Comparison of ENCODE assay signal across 32 mouse cellular contexts in the genomic region with DNA sequence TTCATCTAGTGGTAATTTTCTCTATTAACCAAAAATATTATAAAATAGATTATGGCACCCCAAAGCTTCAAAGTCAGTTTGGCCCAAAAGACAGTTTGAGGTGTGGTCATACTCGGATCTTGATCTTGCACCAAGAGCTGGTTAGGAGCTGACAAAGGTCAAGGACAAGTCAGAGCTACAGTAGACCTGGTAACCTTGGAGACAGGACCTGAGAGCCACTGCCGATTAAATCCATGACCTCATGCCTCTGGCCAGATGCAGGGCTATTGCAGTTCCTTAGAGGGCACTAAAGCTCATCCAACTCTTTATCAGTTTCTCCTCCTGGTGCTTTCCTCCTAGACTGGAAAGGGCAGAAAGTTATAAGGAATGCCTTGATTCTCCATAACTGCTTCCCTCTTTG.
"Had no signal": no experiment of that assay in that cellular context is flagged by ENCODE, and none has a peak within 500 bp of the region (broad histone marks: within the 10 kb centered on the region; RNA-seq: fewer than 3 reads in every experiment).

No protein-coding gene starts in this region.

- H3K4me1 ChIP-seq: limb, embryonic 10.5 days; limb, embryonic 12.5 days; limb, embryonic 13.5 days; limb, embryonic 15.5 days; liver, embryonic 12.5 days; liver, embryonic 13.5 days; liver, embryonic 15.5 days; lung, embryonic 15.5 days; megakaryocyte, embryonic 14.5 days; midbrain, embryonic 12.5 days; midbrain, embryonic 13.5 days; midbrain, embryonic 15.5 days; neural tube, embryonic 12.5 days; neural tube, embryonic 13.5 days had no signal

- DNase-seq: left cerebral cortex, postnatal 4 days; liver; liver, embryonic 13.5 days; liver, postnatal 0 days; lung, adult 18-20 months; lung, adult 2 months; lung, embryonic 14.5 days; lung, postnatal 10 days; lung, postnatal 14 days; lung, postnatal 36 days; lung, postnatal 4 days; midbrain, embryonic 14.5 days had no signal

- H3K36me3 ChIP-seq: limb, embryonic 10.5 days; limb, embryonic 12.5 days; limb, embryonic 13.5 days; limb, embryonic 15.5 days; liver, embryonic 12.5 days; liver, embryonic 13.5 days; liver, embryonic 15.5 days; lung, embryonic 15.5 days; midbrain, embryonic 12.5 days; midbrain, embryonic 13.5 days; midbrain, embryonic 15.5 days; neural tube, embryonic 12.5 days; neural tube, embryonic 13.5 days had no signal

- H3K4me3 ChIP-seq: limb, embryonic 10.5 days; limb, embryonic 12.5 days; limb, embryonic 13.5 days; limb, embryonic 15.5 days; liver, embryonic 12.5 days; liver, embryonic 13.5 days; liver, embryonic 15.5 days; lung, embryonic 15.5 days; megakaryocyte, embryonic 14.5 days; midbrain, embryonic 12.5 days; midbrain, embryonic 13.5 days; midbrain, embryonic 15.5 days; myocyte; neural tube, embryonic 12.5 days; neural tube, embryonic 13.5 days had no signal

- H3K9me3 ChIP-seq: limb, embryonic 10.5 days; limb, embryonic 12.5 days; limb, embryonic 13.5 days; limb, embryonic 15.5 days; liver, embryonic 12.5 days; liver, embryonic 13.5 days; liver, embryonic 15.5 days; lung, embryonic 15.5 days; megakaryocyte, embryonic 14.5 days; midbrain, embryonic 12.5 days; midbrain, embryonic 13.5 days; midbrain, embryonic 15.5 days; neural tube, embryonic 12.5 days had no signal

- ATAC-seq: liver, embryonic 12.5 days; liver, postnatal 0 days; lung, postnatal 0 days; midbrain, embryonic 13.5 days; midbrain, embryonic 15.5 days; midbrain, embryonic 16.5 days had no signal

- H3K27me3 ChIP-seq: limb, embryonic 12.5 days; limb, embryonic 13.5 days; limb, embryonic 15.5 days; liver, embryonic 12.5 days; liver, embryonic 13.5 days; liver, embryonic 15.5 days; lung, embryonic 15.5 days; megakaryocyte, embryonic 14.5 days; midbrain, embryonic 12.5 days; midbrain, embryonic 13.5 days; midbrain, embryonic 15.5 days; neural tube, embryonic 12.5 days; neural tube, embryonic 13.5 days had no signal

- H3K27ac ChIP-seq: limb, embryonic 10.5 days; limb, embryonic 12.5 days; limb, embryonic 13.5 days; limb, embryonic 15.5 days; liver, embryonic 12.5 days; liver, embryonic 13.5 days; liver, embryonic 14.5 days; liver, embryonic 15.5 days; lung, embryonic 15.5 days; macrophage; midbrain, embryonic 12.5 days; midbrain, embryonic 13.5 days; midbrain, embryonic 15.5 days; neural tube, embryonic 12.5 days; neural tube, embryonic 13.5 days had no signal

- H3K9ac ChIP-seq: limb, embryonic 12.5 days; limb, embryonic 13.5 days; limb, embryonic 15.5 days; liver, embryonic 12.5 days; liver, embryonic 13.5 days; liver, embryonic 14.5 days; liver, embryonic 15.5 days; liver, postnatal 0 days; lung, embryonic 14.5 days; lung, embryonic 15.5 days; midbrain, embryonic 12.5 days; midbrain, embryonic 13.5 days; midbrain, embryonic 15.5 days; neural tube, embryonic 12.5 days; neural tube, embryonic 13.5 days had no signal

- H3K4me2 ChIP-seq: limb, embryonic 12.5 days; limb, embryonic 13.5 days; limb, embryonic 15.5 days; liver, embryonic 11.5 days; liver, embryonic 12.5 days; liver, embryonic 13.5 days; liver, embryonic 15.5 days; lung, embryonic 14.5 days; lung, embryonic 15.5 days; midbrain, embryonic 11.5 days; midbrain, embryonic 12.5 days; midbrain, embryonic 13.5 days; midbrain, embryonic 15.5 days; neural tube, embryonic 12.5 days; neural tube, embryonic 13.5 days had no signal
